Mouse (Mus musculus) intestine, postnatal 0 days (tissue): ENCODE data around the gene Vezt. TPM values are rescaled to one million over a fixed set of nuclear protein-coding genes. Genes with fewer than 3 reads are reported as not detected.

Experiments
- ATAC-seq: fragments of 200-750 bp; cut with Nextera tagmentation; 2 replicates; pipeline ENCODE4 v1.8.0; 2017; ENCODE audit warnings: mild to moderate bottlenecking, moderate TSS enrichment, moderate library complexity
- H3K27ac ChIP-seq: fragments of 300-500 bp; sonication (generic); 2 replicates; pipeline ENCODE4 v1.5.1; 2014; ENCODE audit warnings: mild to moderate bottlenecking, low read depth, low read length, moderate library complexity
- H3K27me3 ChIP-seq: fragments of 300-500 bp; sonication (generic); replicated peaks from 2 replicates; pipeline ENCODE4 v1.6.1; 2014; ENCODE audit warnings: low read length, mixed read lengths; ENCODE audit not compliant: control insufficient read depth, insufficient read depth
- H3K36me3 ChIP-seq: fragments of 300-500 bp; sonication (generic); 2 replicates; pipeline ENCODE4 v1.6.1; 2014; ENCODE audit warnings: mild to moderate bottlenecking, moderate library complexity; ENCODE audit not compliant: control insufficient read depth, insufficient read depth
- H3K4me1 ChIP-seq: fragments of 300-500 bp; sonication (generic); replicated peaks from 2 replicates; pipeline ENCODE4 v1.6.1; 2014; ENCODE audit warnings: antibody characterized with exemption, low read length, mixed read lengths; ENCODE audit not compliant: control insufficient read depth, insufficient read depth
- H3K4me2 ChIP-seq: fragments of 300-500 bp; sonication (generic); replicated peaks from 2 replicates; pipeline ENCODE4 v1.6.1; 2014; ENCODE audit warnings: low read depth, mild to moderate bottlenecking, moderate library complexity
- H3K4me3 ChIP-seq: fragments of 300-500 bp; sonication (generic); 2 replicates; pipeline ENCODE4 v1.5.1; 2014; ENCODE audit warnings: low read depth, low read length
- H3K9ac ChIP-seq: fragments of 300-500 bp; sonication (generic); 2 replicates; pipeline ENCODE4 v1.6.1; 2014; ENCODE audit warnings: mild to moderate bottlenecking, low read depth, low read length
- H3K9me3 ChIP-seq: fragments of 300-500 bp; sonication (generic); 2 replicates; pipeline ENCODE4 v1.6.1; 2016; ENCODE audit warnings: mixed run types; ENCODE audit not compliant: control insufficient read depth
- CTCF ChIP-seq: sonication (generic); IDR thresholded peaks from 2 replicates; pipeline ENCODE4 v1.5.1; 2016; ENCODE audit warnings: low read depth, mild to moderate bottlenecking, control low read depth, antibody characterized with exemption, moderate library complexity
- WGBS: fragments of 180-500 bp; shearing (Covaris S2); extraction: QIAGEN DNeasy Blood & Tissue Kit; methylation state at CpG from one replicate; pipeline ENCODE4 v1.1.7; 2014; 5-methylcytosine and 5-hydroxymethylcytosine counted together
- polyA plus RNA-seq: library from polyadenylated mRNA; unstranded; fragments of >200 nt; fragmentation: Nextera tagmentation; extraction: Ambion mirVana; gene quantifications from 2 replicates; pipeline ENCODE4 v1.2.1, GENCODE M21; 2015

The Vezt gene
- polyA plus RNA-seq, 1 experiment from 2014 or later = 10.6 TPM

GRCm38 (mm10) chr10:93953504-93953903, 82.1 kb downstream of the Vezt start:
- Histone ChIP-seq H3K27ac (no peak overlapping the region), H3K4me1 (no peaks in the 10 kb centered on the region), H3K27me3 (no peaks in the 10 kb centered on the region), H3K4me3 (no peak overlapping the region), H3K9ac (no peak overlapping the region), H3K4me2 (no peak overlapping the region), H3K9me3 (no peaks in the 10 kb centered on the region), H3K36me3 (no peaks in the 10 kb centered on the region)
- WGBS = 82% methylated on average over 7 of the region's 7 CpGs
- no peak for ATAC-seq
- no peak for TF ChIP-seq CTCF

GRCm38 (mm10) chr10:93950991-93951390, 84.6 kb downstream of the Vezt start:
- Histone ChIP-seq H3K4me2 (no peak overlapping the region), H3K36me3 (no peaks in the 10 kb centered on the region), H3K4me1 (no peaks in the 10 kb centered on the region), H3K27me3 (no peaks in the 10 kb centered on the region), H3K27ac (no peak overlapping the region), H3K4me3 (no peak overlapping the region), H3K9ac (no peak overlapping the region), H3K9me3 (no peaks in the 10 kb centered on the region)
- ATAC-seq = no peak
- no peak for TF ChIP-seq CTCF
- WGBS = 80% methylated on average over 3 of the region's 3 CpGs

GRCm38 (mm10) chr10:93949921-93950320, 85.7 kb downstream of the Vezt start:
- Histone ChIP-seq H3K9ac (no peak overlapping the region), H3K4me2 (no peak overlapping the region), H3K36me3 (no peaks in the 10 kb centered on the region), H3K9me3 (no peaks in the 10 kb centered on the region), H3K27me3 (no peaks in the 10 kb centered on the region), H3K4me3 (no peak overlapping the region), H3K4me1 (no peaks in the 10 kb centered on the region), H3K27ac (no peak overlapping the region)
- ATAC-seq = no peak
- 60% methylated on average over 2 of the region's 2 CpGs for WGBS
- TF ChIP-seq CTCF = no peak

GRCm38 (mm10) chr10:93945843-93946499, 89.6 kb downstream of the Vezt start:
- no peak for TF ChIP-seq CTCF
- Histone ChIP-seq H3K27me3 (no peaks in the 10 kb centered on the region), H3K4me3 (no peak overlapping the region), H3K9ac (no peak overlapping the region), H3K4me1 (no peaks in the 10 kb centered on the region), H3K36me3 (no peaks in the 10 kb centered on the region), H3K27ac (no peak overlapping the region), H3K4me2 (no peak overlapping the region), H3K9me3 (no peaks in the 10 kb centered on the region)
- 46% methylated on average over 9 of the region's 9 CpGs for WGBS
- ATAC-seq = no peak

GRCm38 (mm10) chr10:93945364-93945763, 90.3 kb downstream of the Vezt start:
- ATAC-seq = no peak
- Histone ChIP-seq H3K4me2 (no peak overlapping the region), H3K27me3 (no peaks in the 10 kb centered on the region), H3K9ac (no peak overlapping the region), H3K4me1 (no peaks in the 10 kb centered on the region), H3K9me3 (no peaks in the 10 kb centered on the region), H3K4me3 (no peak overlapping the region), H3K27ac (no peak overlapping the region), H3K36me3 (no peaks in the 10 kb centered on the region)
- 19% methylated on average over 4 of the region's 4 CpGs for WGBS
- TF ChIP-seq CTCF = peak; percentile 88

- no peak overlapping the region for H3K4me3 ChIP-seq
- no peaks in the 10 kb centered on the region for H3K9me3 ChIP-seq
- no peak overlapping the region for H3K9ac ChIP-seq
- no peak overlapping the region for H3K4me2 ChIP-seq
- TF ChIP-seq CTCF = no peak
- no peaks in the 10 kb centered on the region for H3K4me1 ChIP-seq
- 45% methylated on average over 5 of the region's 5 CpGs for WGBS
- H3K36me3 ChIP-seq = no peaks in the 10 kb centered on the region
- ATAC-seq = no peak
- no peaks in the 10 kb centered on the region for H3K27me3 ChIP-seq
- H3K27ac ChIP-seq = no peak overlapping the region
These were observed 91.4 kb downstream of the Vezt start for GRCm38 (mm10) chr10:93944241-93944640.

GRCm38 (mm10) chr10:93940279-93940678, 95.3 kb downstream of the Vezt start:
- H3K4me2 ChIP-seq = no peak overlapping the region
- ATAC-seq = no peak
- H3K4me1 ChIP-seq = no peaks in the 10 kb centered on the region
- H3K9me3 ChIP-seq = no peaks in the 10 kb centered on the region
- H3K36me3 ChIP-seq = no peaks in the 10 kb centered on the region
- H3K27ac ChIP-seq = no peak overlapping the region
- H3K27me3 ChIP-seq = no peaks in the 10 kb centered on the region
- no peak for TF ChIP-seq CTCF
- 76% methylated on average over 5 of the region's 5 CpGs for WGBS
- H3K9ac ChIP-seq = no peak overlapping the region
- H3K4me3 ChIP-seq = no peak overlapping the region
